Mouse (Mus musculus) central nervous system, embryonic 18 days (tissue): ENCODE results near the gene 2310057J18Rik. TPM values are rescaled to one million over a fixed set of nuclear protein-coding genes. Genes with fewer than 3 reads are reported as not detected.

Source experiments
- polyA plus RNA-seq: library from polyadenylated mRNA; depleted of rRNA; stranded (reverse); fragments of >200 nt; gene quantifications from 2 replicates; pipeline ENCODE4 v1.2.3, GENCODE M21; 2012; rRNA removed

2310057J18Rik gene
- not detected in 2 replicates for polyA plus RNA-seq

DNA sequence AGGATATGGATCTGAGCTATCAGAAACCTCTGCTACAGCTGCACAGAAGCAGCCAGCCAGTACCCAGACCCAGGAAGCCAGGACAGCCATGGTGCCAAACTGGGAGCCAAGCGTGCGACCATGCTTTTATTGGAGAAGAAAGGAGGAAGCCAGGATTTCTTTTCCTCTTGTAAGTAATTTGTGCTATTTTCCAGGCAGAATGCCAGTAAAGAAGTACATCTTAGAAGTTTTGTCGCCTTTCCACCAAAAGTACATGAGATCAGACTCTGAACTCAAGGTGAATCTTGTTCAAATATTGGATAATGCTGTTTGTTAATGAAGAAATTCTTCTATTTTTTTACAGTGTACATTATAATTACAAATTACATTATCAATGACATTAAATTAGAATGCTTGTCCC, at the start of gene 2310057J18Rik:
TSS of gene 2310057J18Rik (minus strand) at position 101 of the 400 bp plus-strand sequence.

Other genes starting within 250 kb of the 2310057J18Rik start
- 72.5 and 77.8 TPM in 2 replicates for gene Soga3, start 157.5 kb upstream of the 2310057J18Rik start, polyA plus RNA-seq
- gene Gm49353, start 212.7 kb upstream of the 2310057J18Rik start, polyA plus RNA-seq, result 18.0 and 20.8 TPM in 2 replicates
- 91.2 and 94.2 TPM in 2 replicates for gene 9330159F19Rik, start 225.3 kb upstream of the 2310057J18Rik start, polyA plus RNA-seq